Mouse (Mus musculus): ENCODE results near the gene Sf3b3. TPM values are rescaled to one million over a fixed set of nuclear protein-coding genes. Genes with fewer than 3 reads are reported as not detected.
A peak's percentile ranks its signal among the peaks of the same experiment; 100 is the strongest.

The Sf3b3 gene
- total and polyA plus RNA-seq, 3 experiments, result 167 to 224 (median 170) TPM

DNA sequence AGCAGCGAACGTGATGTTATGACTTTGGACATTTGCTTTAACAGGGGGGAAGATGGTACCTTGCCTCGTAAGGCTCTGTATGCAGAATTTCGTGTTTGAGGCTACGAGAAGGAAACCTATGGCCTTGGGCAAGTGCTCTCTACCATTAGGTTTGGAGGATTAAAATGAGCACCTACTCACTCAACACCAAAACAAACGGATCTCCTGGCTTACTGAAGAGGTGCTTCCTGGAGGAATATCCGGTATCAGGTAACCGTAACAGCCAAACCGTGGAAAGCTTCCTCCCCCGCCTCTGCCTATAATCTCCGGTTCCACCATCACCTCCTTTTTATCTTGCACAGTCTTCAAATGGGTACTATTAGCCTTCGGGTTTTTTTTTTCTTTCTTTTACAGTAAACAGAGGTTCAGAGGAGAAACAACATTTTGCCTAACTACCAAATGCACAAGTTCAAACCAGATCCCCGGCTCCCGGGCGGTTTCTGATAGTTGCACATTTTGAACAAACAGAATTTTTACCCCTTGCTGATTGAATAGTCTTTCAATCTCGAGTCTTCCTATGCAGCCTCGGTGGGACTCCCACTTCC lies 674 bp downstream of the Sf3b3 start:
- H3K4me3 ChIP-seq (ENCODE audit: control insufficient read depth in 1 of 2, insufficient read depth in 1 of 2, low read depth in 2 of 2, low read length in 2 of 2), result peak overlapping the region; percentile 77 to 100
- peak overlapping the region; percentile 96 for H3K27ac ChIP-seq (ENCODE audit: control insufficient read depth, low read depth, low read length)
- H3K27me3 ChIP-seq (ENCODE audit: control insufficient read depth in 1 of 2, insufficient read depth in 2 of 2, low read length in 2 of 2), result no peaks in the 10 kb centered on the region
- H3K36me3 ChIP-seq (ENCODE audit: control insufficient read depth in 1 of 2, insufficient read depth in 2 of 2, low read length in 2 of 2), result peaks cover 33 to 37% of the 10 kb centered on the region in 2 experiments
- H3K9ac ChIP-seq (ENCODE audit: control insufficient read depth, low read depth, low read length, poor library complexity, severe bottlenecking), result peak overlapping the region; percentile 99
- H3K79me2 ChIP-seq (ENCODE audit: control insufficient read depth, insufficient read depth, low read length, poor library complexity), result peaks cover 65% of the 10 kb centered on the region
- no peaks in the 10 kb centered on the region for H3K9me3 ChIP-seq (replicated peaks; ENCODE audit: insufficient read depth, low read length)
- TF ChIP-seq HCFC1 (IDR thresholded peaks at IDR 0.05; ENCODE audit: low read depth, low read length) (no peak), GABPA (IDR thresholded peaks at IDR 0.05; ENCODE audit: low read depth, low read length) (no peak), SIN3A (IDR thresholded peaks at IDR 0.05; ENCODE audit: low read length) (no peak), TBP (IDR thresholded peaks at IDR 0.05; ENCODE audit: low read depth, low read length) (0 out of 2 replicates have a peak, but pooled peaks have one; percentile 25), CHD1 (IDR thresholded peaks at IDR 0.05; ENCODE audit: low read depth, low read length) (peak; percentile 97), MEF2A (IDR thresholded peaks at IDR 0.05; ENCODE audit: extremely low read depth, insufficient replicate concordance, low read depth, low read length, poor library complexity, severe bottlenecking) (no peak), GATA1 (IDR thresholded peaks at IDR 0.05; ENCODE audit: low read depth, low read length) (0 out of 2 replicates have a peak, but pooled peaks have one; percentile 3), POLR2AphosphoS2 (IDR thresholded peaks at IDR 0.05; ENCODE audit: low read length) (0 out of 2 replicates have a peak, but pooled peaks have one; percentile 0), ZMIZ1 (IDR thresholded peaks at IDR 0.05; ENCODE audit: low read depth, low read length) (no peak), UBTF (IDR thresholded peaks at IDR 0.05; ENCODE audit: borderline replicate concordance, insufficient read depth, low read depth, low read length) (no peak)
- peak; percentile 60 for DNase-seq (ENCODE audit: low read depth, low spot score)
- H3K4me1 ChIP-seq (ENCODE audit: control insufficient read depth in 1 of 2, insufficient read depth in 2 of 2, low read length in 2 of 2), result peaks cover 0 to 21% of the 10 kb centered on the region in 2 experiments; a peak in 2 of 4 replicates

GRCm38 (mm10) chr8:110844941-110845340 lies 1.6 kb downstream of the Sf3b3 start:
- TF ChIP-seq TCF12 (IDR thresholded peaks at IDR 0.05; ENCODE audit: low read depth, low read length) (no peak), CHD2 (IDR thresholded peaks at IDR 0.05; ENCODE audit: low read length) (no peak), TAL1 (IDR thresholded peaks at IDR 0.05; ENCODE audit: low read length) (no peak), RAD21 (IDR thresholded peaks at IDR 0.05; ENCODE audit: low read depth, low read length) (no peak), ZKSCAN1 (IDR thresholded peaks at IDR 0.05; ENCODE audit: low read depth, low read length) (no peak), MAX (IDR thresholded peaks at IDR 0.05; ENCODE audit: low read length) (no peak), MEF2A (IDR thresholded peaks at IDR 0.05; ENCODE audit: extremely low read depth, insufficient replicate concordance, low read depth, low read length, poor library complexity, severe bottlenecking) (no peak), USF1 (IDR thresholded peaks at IDR 0.05; ENCODE audit: low read depth, low read length) (no peak), E2F4 (IDR thresholded peaks at IDR 0.05; ENCODE audit: borderline replicate concordance, low read depth, low read length) (no peak), CHD1 (IDR thresholded peaks at IDR 0.05; ENCODE audit: low read depth, low read length) (no peak), MYC (IDR thresholded peaks at IDR 0.05; ENCODE audit: low read depth, low read length) (no peak), SMC3 (IDR thresholded peaks at IDR 0.05; ENCODE audit: low read depth, low read length) (no peak), JUND (IDR thresholded peaks at IDR 0.05; ENCODE audit: low read depth, low read length) (no peak), UBTF (IDR thresholded peaks at IDR 0.05; ENCODE audit: borderline replicate concordance, insufficient read depth, low read depth, low read length) (no peak), USF2 (IDR thresholded peaks at IDR 0.05; ENCODE audit: borderline replicate concordance in 1 of 2, insufficient read depth in 1 of 2, low read depth in 1 of 2, low read length in 2 of 2) (no peak), ZNF384 (IDR thresholded peaks at IDR 0.05; ENCODE audit: low read depth, low read length) (no peak), POLR2AphosphoS2 (IDR thresholded peaks at IDR 0.05; ENCODE audit: low read length) (no peak), MXI1 (IDR thresholded peaks at IDR 0.05; ENCODE audit: low read depth, low read length) (no peak), POLR2AphosphoS5 (IDR thresholded peaks at IDR 0.05; ENCODE audit: borderline replicate concordance, low read depth, low read length) (no peak)
- Histone ChIP-seq H3K9me3 (replicated peaks; ENCODE audit: insufficient read depth, low read length) (no peaks in the 10 kb centered on the region), H3K79me2 (ENCODE audit: control insufficient read depth, insufficient read depth, low read length, poor library complexity) (peaks cover 67% of the 10 kb centered on the region), H3K4me3 (ENCODE audit: control insufficient read depth in 1 of 2, insufficient read depth in 1 of 2, low read depth in 2 of 2, low read length in 2 of 2) (peak overlapping the region; percentile 50 to 77), H3K27ac (ENCODE audit: control insufficient read depth, low read depth, low read length) (no peak overlapping the region), H3K9ac (ENCODE audit: control insufficient read depth, low read depth, low read length, poor library complexity, severe bottlenecking) (peak overlapping the region; percentile 99), H3K4me1 (ENCODE audit: control insufficient read depth in 1 of 2, insufficient read depth in 2 of 2, low read length in 2 of 2) (peaks cover 0 to 21% of the 10 kb centered on the region in 2 experiments; a peak in 2 of 4 replicates), H3K36me3 (ENCODE audit: control insufficient read depth in 1 of 2, insufficient read depth in 2 of 2, low read length in 2 of 2) (peaks cover 43 to 45% of the 10 kb centered on the region in 2 experiments), H3K27me3 (ENCODE audit: control insufficient read depth in 1 of 2, insufficient read depth in 2 of 2, low read length in 2 of 2) (no peaks in the 10 kb centered on the region)
- DNase-seq (ENCODE audit: low read depth, low spot score), result no peak
